Mouse (Mus musculus): Measurements from ENCODE around the gene Tmprss11g. TPM values are rescaled to one million over a fixed set of nuclear protein-coding genes. Genes with fewer than 3 reads are reported as not detected.

Tmprss11g gene
- not detected for total RNA-seq (2021)
- long read RNA-seq = 0 reads

GRCm38 (mm10) chr5:86518500-86518899 lies at the start of gene Tmprss11g:
TSS of gene Tmprss11g (minus strand) at chr5:86518600.
- DNase-seq (ENCODE audit: low spot score in 2 of 2) = no peak

GRCm38 (mm10) chr5:86546693-86547092 lies 28.3 kb upstream of the Tmprss11g start:
- no peak for DNase-seq (ENCODE audit: low spot score in 2 of 2)

- DNase-seq (ENCODE audit: low spot score in 2 of 2) = no peak
These were observed 22.2 kb upstream of the Tmprss11g start for GRCm38 (mm10) chr5:86540601-86541000.

- DNase-seq (ENCODE audit: low spot score in 2 of 2) = peak; percentile 2 to 10
These were observed 10.3 kb upstream of the Tmprss11g start for GRCm38 (mm10) chr5:86528725-86529124.

DNA sequence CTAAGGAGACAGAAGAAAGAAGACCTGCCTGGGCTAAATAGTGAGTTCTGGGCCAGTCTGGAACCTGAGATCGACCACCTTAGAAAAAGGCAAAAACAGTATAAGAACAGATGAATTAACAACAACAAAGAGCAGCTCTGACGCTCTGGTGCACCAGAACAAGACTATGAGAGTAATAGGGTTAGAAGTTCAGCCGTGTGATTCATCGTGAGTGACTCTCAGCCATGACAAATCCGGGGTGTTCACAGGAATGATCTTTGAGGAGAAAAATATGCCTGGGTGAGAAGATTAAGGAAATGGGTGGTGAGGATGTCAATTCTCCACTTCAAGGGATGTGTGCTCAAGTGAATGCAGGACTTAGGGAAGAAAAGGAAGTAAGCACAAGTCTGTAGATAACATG lies 6.9 kb downstream of the Tmprss11g start:
- DNase-seq (ENCODE audit: low spot score in 2 of 2) = no peak

DNA sequence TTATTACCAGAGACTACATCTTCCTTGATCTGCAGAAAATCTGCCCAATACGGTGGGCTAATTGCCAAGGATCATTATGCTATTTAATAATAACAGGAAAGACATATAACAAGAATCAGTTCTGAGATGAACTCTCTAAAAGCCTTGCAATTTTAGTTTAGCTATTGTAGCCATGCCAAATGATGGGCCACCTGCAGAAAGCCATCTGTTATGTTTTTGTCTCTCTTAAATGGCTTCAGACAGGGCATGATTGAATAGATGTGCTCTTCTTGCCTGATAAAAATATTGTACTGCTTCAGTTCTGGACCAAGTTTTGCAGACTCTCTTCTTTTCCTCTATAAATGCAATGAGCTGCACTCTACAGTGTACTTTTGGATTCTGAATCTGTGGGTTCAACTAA lies 24.9 kb downstream of the Tmprss11g start:
- no peak for DNase-seq (ENCODE audit: low spot score in 2 of 2)

DNA sequence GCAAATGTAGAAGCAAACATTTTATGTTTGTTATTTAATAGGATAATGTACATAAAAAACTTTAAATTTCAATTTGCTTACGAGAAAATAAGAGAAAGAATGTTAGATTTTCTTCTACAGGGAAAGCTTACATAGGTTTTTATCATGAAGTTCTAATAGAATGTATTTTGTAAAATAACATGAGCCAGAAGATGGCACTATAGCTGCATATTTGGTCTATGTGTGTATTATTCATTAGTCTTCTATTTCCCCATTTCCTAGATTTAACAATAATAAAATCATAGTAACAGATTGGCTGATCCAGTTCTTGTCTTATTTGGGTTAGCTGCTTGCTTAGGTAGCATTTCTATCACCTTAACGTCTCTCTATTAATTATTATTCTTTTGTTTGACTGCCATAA lies 35.8 kb downstream of the Tmprss11g start:
- no peak for DNase-seq (ENCODE audit: low spot score in 2 of 2)

GRCm38 (mm10) chr5:86482031-86482430 lies 36.4 kb downstream of the Tmprss11g start:
- no peak for DNase-seq (ENCODE audit: low spot score in 2 of 2)

GRCm38 (mm10) chr5:86473859-86474258 lies 44.5 kb downstream of the Tmprss11g start:
- DNase-seq (ENCODE audit: low spot score in 2 of 2) = no peak

DNA sequence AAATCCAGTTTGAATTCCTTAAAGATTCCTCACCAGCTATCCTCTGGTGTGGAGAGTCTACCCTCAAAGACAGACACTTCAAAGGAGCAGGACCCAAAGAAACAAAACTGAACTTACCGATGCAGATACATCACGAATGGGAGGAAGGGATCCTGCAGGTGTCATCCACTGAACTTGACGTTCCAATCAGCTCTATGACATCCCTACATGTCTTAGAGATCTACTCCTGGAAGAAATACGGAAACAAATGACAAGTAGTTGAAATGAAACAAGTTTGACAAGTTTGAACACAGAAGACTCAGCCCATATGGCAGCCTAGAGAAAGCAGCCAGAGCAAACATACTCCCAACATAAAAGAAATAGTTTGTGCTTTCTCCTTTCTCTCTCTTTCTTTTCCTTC lies 49.5 kb downstream of the Tmprss11g start, which contains the start of gene Tmprss11a:
Gene Tmprss11a, minus strand, starts transcription at position 101 of the 400 bp plus-strand sequence.
- DNase-seq (ENCODE audit: low spot score in 2 of 2) = no peak

DNA sequence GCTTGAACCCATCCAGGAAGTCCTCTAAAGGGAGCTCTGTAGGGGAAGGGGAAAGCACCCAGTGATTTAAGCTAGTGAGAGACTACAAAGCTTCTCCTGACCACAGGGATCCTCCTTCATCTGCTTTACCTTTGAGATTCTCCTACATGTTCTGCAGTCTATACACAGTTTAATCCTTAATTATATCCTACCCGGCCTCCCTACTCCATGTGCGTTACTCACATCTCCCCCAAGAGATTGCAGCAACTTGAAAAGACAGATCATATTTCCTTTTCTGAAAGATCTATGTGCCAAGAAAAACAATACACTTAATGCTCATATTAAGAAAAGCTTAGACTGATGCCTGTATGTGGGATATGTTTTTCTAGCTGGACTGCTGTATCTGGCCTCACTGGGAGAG lies 79.1 kb downstream of the Tmprss11g start:
- DNase-seq (ENCODE audit: low spot score in 2 of 2) = no peak

DNA sequence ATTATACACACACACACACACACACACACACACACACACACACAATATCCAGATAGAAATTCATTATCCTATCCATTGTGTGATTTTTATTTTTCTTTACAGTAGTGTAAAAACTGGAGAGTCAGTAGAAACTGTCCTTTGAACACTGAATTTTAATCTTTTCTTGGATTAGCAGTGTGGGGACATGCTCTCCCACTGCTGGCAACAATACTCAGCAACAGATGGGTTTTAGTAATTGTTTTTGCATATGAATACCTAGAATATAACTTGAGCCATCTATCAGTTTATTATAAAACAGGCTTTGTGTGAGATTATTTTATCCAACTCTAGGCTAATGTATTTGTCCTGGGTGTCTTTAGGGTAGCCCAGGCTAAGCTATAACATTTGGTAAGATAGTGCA lies 79.9 kb downstream of the Tmprss11g start:
- no peak for DNase-seq (ENCODE audit: low spot score in 2 of 2)

Other genes starting within 250 kb of the Tmprss11g start
- not detected for gene Tmprss11c, start 229.3 kb downstream of the Tmprss11g start, total RNA-seq (2021)
- not detected for gene Tmprss11d, start 145.2 kb downstream of the Tmprss11g start, total RNA-seq (2021)
- not detected for gene Tmprss11a, start 49.6 kb downstream of the Tmprss11g start, total RNA-seq (2021)
- not detected for gene Tmprss11f, start 113.8 kb upstream of the Tmprss11g start, total RNA-seq (2021)
- gene Tmprss11b, start 157.8 kb upstream of the Tmprss11g start, total RNA-seq (2021) = not detected
- gene Tmprss11e, start 227.2 kb upstream of the Tmprss11g start, total RNA-seq (2021) = not detected